Mouse (Mus musculus) neural tube, embryonic 11.5 days (tissue): Measurements from ENCODE around the gene Spint1. TPM values are rescaled to one million over a fixed set of nuclear protein-coding genes. Genes with fewer than 3 reads are reported as not detected.

Source experiments
- ATAC-seq: fragments of 200-750 bp; cut with Nextera tagmentation; 2 replicates; pipeline ENCODE4 v1.8.0; 2017; ENCODE audit warnings: moderate number of reproducible peaks, mild to moderate bottlenecking, moderate TSS enrichment, moderate library complexity; ENCODE audit not compliant: insufficient read depth, low FRiP score, low TSS enrichment
- DNase-seq: peaks from one replicate; pipeline ENCODE4 v3.0.0-alpha.2; 2015; ENCODE audit warnings: low spot score
- H3K27ac ChIP-seq: fragments of 300-500 bp; sonication (generic); 2 replicates; pipeline ENCODE4 v1.5.1; 2014; ENCODE audit warnings: low read depth, mild to moderate bottlenecking, low read length
- H3K27me3 ChIP-seq: fragments of 300-500 bp; sonication (generic); 2 replicates; pipeline ENCODE4 v1.6.1; 2014; ENCODE audit warnings: mild to moderate bottlenecking, low read length, mixed read lengths; ENCODE audit not compliant: control insufficient read depth, insufficient read depth
- H3K36me3 ChIP-seq: fragments of 300-500 bp; sonication (generic); 2 replicates; pipeline ENCODE4 v1.6.1; 2014; ENCODE audit warnings: mild to moderate bottlenecking, low read length, moderate library complexity, mixed read lengths; ENCODE audit not compliant: control insufficient read depth, insufficient read depth
- H3K4me1 ChIP-seq: fragments of 300-500 bp; sonication (generic); 2 replicates; pipeline ENCODE4 v1.6.1; 2014; ENCODE audit warnings: low read length, mixed read lengths; ENCODE audit not compliant: control insufficient read depth, insufficient read depth
- H3K4me2 ChIP-seq: fragments of 300-500 bp; sonication (generic); 2 replicates; pipeline ENCODE4 v1.6.1; 2014; ENCODE audit warnings: low read depth, mild to moderate bottlenecking, moderate library complexity
- H3K4me3 ChIP-seq: fragments of 300-500 bp; sonication (generic); 2 replicates; pipeline ENCODE4 v1.5.1; 2014; ENCODE audit warnings: low read depth, low read length
- H3K9ac ChIP-seq: fragments of 300-500 bp; sonication (generic); 2 replicates; pipeline ENCODE4 v1.6.1; 2014; ENCODE audit warnings: mild to moderate bottlenecking, low read length
- H3K9me3 ChIP-seq: fragments of 300-500 bp; sonication (generic); 2 replicates; pipeline ENCODE4 v1.6.1; 2016; ENCODE audit warnings: low read length; ENCODE audit not compliant: control insufficient read depth
- WGBS: fragments of 180-500 bp; shearing (Covaris S2); extraction: QIAGEN DNeasy Blood & Tissue Kit; methylation state at CpG from one replicate; pipeline ENCODE4 v1.1.7; 2014; 5-methylcytosine and 5-hydroxymethylcytosine counted together
- polyA plus RNA-seq: library from polyadenylated mRNA; unstranded; fragments of >200 nt; fragmentation: Nextera tagmentation; extraction: Ambion mirVana; gene quantifications from 2 replicates; pipeline ENCODE4 v1.2.1, GENCODE M21; 2014

Spint1 gene
- polyA plus RNA-seq, 1 experiment from 2014 or later: 2.7 TPM

DNA sequence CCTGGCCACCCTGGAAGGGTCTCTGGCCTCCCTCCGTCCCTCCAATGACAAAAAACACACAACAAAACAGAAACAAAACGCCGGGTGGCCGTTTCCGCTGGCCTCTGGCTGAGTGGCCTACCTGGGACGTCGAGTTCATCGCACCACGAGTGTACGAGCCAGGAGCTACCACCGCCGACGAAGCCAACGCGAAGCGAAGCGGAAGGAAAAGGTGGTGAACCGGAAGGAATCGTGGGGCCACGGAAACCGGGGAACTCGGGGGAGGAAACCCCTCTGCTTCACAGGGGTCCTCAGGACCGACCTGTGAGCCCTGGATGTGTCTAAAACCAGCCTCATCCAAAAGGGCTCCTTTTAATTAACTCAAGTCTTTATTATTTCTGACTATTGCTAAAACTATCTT, 40.6 kb downstream of the Spint1 start:
- H3K4me2 ChIP-seq: no peak overlapping the region
- DNase-seq: no peak
- 90% methylated on average over 23 of the region's 23 CpGs for WGBS
- no peak overlapping the region for H3K27ac ChIP-seq
- no peak overlapping the region for H3K4me3 ChIP-seq
- H3K9ac ChIP-seq: no peak overlapping the region
- no peaks in the 10 kb centered on the region for H3K9me3 ChIP-seq
- H3K4me1 ChIP-seq: no peaks in the 10 kb centered on the region
- H3K27me3 ChIP-seq: no peaks in the 10 kb centered on the region
- no peak for ATAC-seq
- no peaks in the 10 kb centered on the region for H3K36me3 ChIP-seq

DNA sequence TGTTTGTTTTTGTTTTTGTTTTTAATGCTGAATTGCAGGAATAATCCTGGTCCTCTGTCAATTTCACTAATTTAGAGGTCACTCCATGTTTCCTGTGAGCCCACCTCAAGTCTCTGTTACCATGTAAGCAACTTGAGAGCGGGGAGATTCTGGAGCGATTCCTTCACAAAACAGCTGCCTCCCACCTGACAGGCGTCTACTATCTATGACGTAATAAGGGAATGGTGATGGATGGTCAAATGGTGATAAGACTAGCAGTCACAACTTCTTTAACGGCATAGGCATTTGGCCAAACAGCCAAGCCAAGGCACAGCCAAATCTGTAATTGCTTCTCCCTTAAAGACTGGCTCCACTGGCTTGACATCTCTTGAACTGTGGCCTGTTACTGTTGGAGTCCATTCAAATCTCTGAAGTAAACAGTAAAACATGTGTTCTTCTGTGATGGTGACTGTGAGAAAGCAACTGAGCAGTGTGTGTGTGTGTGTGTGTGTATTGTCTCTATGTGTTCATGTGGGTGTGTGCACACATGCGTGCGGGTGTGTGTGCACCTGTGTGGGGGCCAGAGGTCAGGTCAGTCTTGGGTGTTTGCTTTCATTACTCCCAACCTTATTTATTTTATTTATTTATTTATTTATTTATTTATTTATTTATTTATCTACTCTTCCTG, 44.9 kb downstream of the Spint1 start:
- H3K4me2 ChIP-seq: no peak overlapping the region
- no peak overlapping the region for H3K4me3 ChIP-seq
- no peaks in the 10 kb centered on the region for H3K9me3 ChIP-seq
- H3K9ac ChIP-seq: no peak overlapping the region
- no peak overlapping the region for H3K27ac ChIP-seq
- ATAC-seq (no peak), DNase-seq (no peak)
- H3K27me3 ChIP-seq: no peaks in the 10 kb centered on the region
- 87% methylated on average over 7 of the region's 7 CpGs for WGBS
- H3K36me3 ChIP-seq: no peaks in the 10 kb centered on the region
- H3K4me1 ChIP-seq: no peaks in the 10 kb centered on the region

DNA sequence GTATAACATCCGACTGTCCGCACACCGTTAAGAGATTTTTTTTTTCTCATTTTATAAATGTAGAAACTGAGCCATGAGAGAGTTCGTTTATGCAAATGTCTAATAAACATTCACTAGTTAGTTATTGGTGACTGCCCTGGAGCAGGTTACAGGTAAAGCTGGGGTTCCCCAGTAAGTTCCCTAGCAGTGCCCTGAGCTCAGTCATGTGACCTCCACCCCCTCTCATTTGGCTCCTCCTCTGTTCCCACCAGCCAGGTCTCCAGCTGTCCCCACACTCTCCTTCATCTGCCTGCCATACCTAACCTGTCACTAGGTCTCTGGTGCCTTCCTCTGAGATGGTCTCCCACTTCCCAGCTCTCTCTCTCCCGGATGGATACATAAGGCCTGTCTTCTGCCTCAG, 50.2 kb downstream of the Spint1 start:
- DNase-seq (no peak), ATAC-seq (no peak)
- H3K27ac ChIP-seq: no peak overlapping the region
- H3K9ac ChIP-seq: no peak overlapping the region
- H3K36me3 ChIP-seq: peaks cover 2% of the 10 kb centered on the region
- H3K4me2 ChIP-seq: no peak overlapping the region
- H3K4me1 ChIP-seq: peaks cover 7% of the 10 kb centered on the region
- H3K27me3 ChIP-seq: no peaks in the 10 kb centered on the region
- 92% methylated on average over 5 of the region's 5 CpGs for WGBS
- H3K4me3 ChIP-seq: no peak overlapping the region
- H3K9me3 ChIP-seq: no peaks in the 10 kb centered on the region

DNA sequence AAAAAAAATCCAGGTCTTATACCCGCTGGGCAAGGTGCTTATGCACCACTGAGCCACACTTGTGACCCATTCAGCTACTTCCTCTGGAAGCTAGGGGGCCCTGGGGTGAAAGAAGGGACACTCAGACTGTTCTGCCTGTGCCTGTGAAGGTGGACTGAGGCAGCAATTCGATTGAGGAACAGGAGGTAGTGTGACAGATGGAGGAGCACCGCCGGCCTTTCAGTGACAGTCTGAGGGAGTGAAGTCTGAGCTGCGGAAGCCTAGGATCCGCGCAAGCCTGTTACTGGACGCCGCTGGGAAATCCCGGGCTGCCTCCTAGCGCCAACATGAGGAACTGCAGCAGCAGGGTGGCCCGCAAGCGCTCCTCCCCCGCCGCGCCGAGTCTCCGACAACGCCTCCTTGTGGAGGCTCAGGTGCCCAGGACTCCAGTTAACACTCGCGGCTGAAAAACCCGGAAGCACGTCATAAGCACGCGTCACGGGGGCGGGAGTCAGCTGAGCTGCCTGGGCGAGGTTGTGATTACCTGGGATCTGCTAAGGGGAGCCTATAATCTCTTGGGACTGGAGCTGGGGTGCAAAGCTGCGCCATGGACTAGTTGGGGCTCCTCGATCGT, 51.2 kb downstream of the Spint1 start, which contains the start of gene Vps18:
Gene Vps18, plus strand, starts transcription at position 471 of the 613 bp plus-strand sequence.
- peak; percentile 98 for DNase-seq
- Histone ChIP-seq H3K36me3 (peaks cover 6% of the 10 kb centered on the region), H3K4me2 (peak within 1 kb of the TSS; percentile 85), H3K4me3 (peak within 1 kb of the TSS; percentile 60), H3K27ac (no peak within 1 kb of the TSS), H3K27me3 (no peaks in the 10 kb centered on the region), H3K9ac (peak within 1 kb of the TSS; percentile 62), H3K4me1 (peaks cover 7% of the 10 kb centered on the region), H3K9me3 (no peaks in the 10 kb centered on the region)
- WGBS: under 1% methylated on average over 30 of the region's 31 CpGs
- ATAC-seq: peak; percentile 93

DNA sequence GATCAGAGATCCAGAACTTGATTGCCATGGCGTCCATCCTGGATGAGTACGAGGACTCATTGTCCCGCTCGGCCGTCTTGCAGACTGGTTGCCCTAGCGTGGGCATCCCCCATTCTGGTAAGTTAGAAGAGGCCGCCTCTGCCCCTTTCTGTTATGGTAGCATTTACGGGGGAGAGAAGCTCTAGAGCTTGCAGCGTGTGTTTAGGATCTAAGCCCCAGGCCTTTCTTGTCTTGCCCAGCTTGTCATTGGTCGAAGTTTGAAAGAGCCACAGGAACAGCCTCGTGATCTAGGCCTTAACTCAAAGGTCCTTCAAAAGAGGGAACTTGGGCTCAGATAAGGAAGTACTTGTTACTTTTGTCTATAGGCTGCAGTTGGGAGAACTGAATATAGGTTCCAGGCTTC, 51.9 kb downstream of the Spint1 start:
- WGBS: 4% methylated on average over 11 of the region's 11 CpGs
- DNase-seq (no peak), ATAC-seq (no peak)
- Histone ChIP-seq H3K4me2 (peak overlapping the region; percentile 85), H3K9me3 (no peaks in the 10 kb centered on the region), H3K4me3 (peak overlapping the region; percentile 60), H3K9ac (peak overlapping the region; percentile 62), H3K27ac (no peak overlapping the region), H3K27me3 (no peaks in the 10 kb centered on the region), H3K4me1 (peaks cover 7% of the 10 kb centered on the region), H3K36me3 (peaks cover 9% of the 10 kb centered on the region)

DNA sequence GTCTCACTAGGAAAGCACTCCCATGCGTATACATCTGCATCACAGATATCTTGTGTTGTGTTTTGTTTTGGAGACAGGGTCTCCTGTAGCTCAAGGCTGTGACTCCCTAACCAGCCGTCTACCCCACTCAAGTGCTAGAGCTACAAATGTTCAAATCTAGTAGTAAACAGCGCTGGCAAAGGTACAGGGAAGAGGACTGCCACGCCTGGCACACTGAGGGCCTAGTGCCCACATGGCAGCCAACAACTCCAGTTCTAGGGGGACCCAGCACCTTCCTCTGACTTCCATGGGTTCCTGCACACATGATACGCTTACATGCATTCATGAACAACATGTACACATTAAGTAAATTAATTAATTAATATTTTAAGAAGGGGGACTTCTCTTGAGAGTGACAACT, 55.1 kb downstream of the Spint1 start:
- Histone ChIP-seq H3K4me1 (peaks cover 7% of the 10 kb centered on the region), H3K9ac (no peak overlapping the region), H3K27ac (no peak overlapping the region), H3K27me3 (no peaks in the 10 kb centered on the region), H3K4me3 (no peak overlapping the region), H3K9me3 (no peaks in the 10 kb centered on the region), H3K4me2 (no peak overlapping the region), H3K36me3 (peaks cover 12% of the 10 kb centered on the region)
- WGBS: 95% methylated on average over 5 of the region's 5 CpGs
- no peak for DNase-seq
- no peak for ATAC-seq

DNA sequence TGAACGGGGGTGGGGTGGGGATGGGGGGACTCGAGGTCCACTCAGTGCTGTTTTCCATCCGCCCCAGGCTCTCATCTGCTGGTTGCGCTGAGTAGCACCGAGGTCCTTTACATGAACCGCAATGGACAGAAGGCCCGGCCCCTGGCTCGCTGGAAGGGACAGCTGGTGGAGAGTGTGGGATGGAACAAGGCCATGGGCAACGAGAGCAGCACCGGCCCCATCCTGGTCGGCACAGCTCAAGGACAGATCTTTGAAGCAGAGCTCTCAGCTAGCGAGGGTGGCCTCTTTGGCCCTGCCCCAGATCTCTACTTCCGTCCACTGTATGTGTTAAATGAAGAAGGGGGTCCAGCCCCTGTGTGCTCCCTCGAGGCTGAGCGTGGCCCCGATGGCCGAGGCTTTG, 55.7 kb downstream of the Spint1 start:
- ATAC-seq: no peak
- no peak for DNase-seq

DNA sequence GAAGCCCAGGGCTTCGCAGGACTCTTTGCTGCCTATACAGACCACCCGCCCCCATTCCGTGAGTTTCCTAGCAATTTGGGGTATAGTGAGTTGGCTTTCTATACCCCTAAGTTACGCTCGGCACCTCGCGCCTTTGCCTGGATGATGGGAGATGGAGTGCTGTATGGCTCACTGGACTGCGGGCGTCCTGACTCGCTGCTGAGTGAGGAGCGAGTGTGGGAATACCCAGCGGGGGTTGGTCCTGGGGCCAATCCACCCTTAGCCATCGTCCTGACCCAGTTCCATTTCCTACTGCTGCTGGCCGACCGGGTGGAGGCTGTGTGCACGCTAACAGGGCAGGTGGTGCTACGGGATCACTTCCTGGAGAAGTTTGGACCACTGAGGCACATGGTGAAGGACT, 56.1 kb downstream of the Spint1 start:
- no peak overlapping the region for H3K9ac ChIP-seq
- no peak overlapping the region for H3K27ac ChIP-seq
- H3K9me3 ChIP-seq: no peaks in the 10 kb centered on the region
- no peaks in the 10 kb centered on the region for H3K27me3 ChIP-seq
- peaks cover 7% of the 10 kb centered on the region for H3K4me1 ChIP-seq
- 94% methylated on average over 17 of the region's 17 CpGs for WGBS
- H3K4me3 ChIP-seq: no peak overlapping the region
- ATAC-seq (no peak), DNase-seq (no peak)
- H3K36me3 ChIP-seq: peaks cover 14% of the 10 kb centered on the region
- H3K4me2 ChIP-seq: no peak overlapping the region

More for the DNA sequence above, 55.7 kb downstream of the Spint1 start:
- 93% methylated on average over 17 of the region's 17 CpGs for WGBS
- H3K9ac ChIP-seq: no peak overlapping the region
- H3K9me3 ChIP-seq: no peaks in the 10 kb centered on the region
- H3K4me1 ChIP-seq: peaks cover 7% of the 10 kb centered on the region
- no peak overlapping the region for H3K27ac ChIP-seq
- peaks cover 14% of the 10 kb centered on the region for H3K36me3 ChIP-seq
- H3K4me2 ChIP-seq: no peak overlapping the region
- no peaks in the 10 kb centered on the region for H3K27me3 ChIP-seq
- H3K4me3 ChIP-seq: no peak overlapping the region

DNA sequence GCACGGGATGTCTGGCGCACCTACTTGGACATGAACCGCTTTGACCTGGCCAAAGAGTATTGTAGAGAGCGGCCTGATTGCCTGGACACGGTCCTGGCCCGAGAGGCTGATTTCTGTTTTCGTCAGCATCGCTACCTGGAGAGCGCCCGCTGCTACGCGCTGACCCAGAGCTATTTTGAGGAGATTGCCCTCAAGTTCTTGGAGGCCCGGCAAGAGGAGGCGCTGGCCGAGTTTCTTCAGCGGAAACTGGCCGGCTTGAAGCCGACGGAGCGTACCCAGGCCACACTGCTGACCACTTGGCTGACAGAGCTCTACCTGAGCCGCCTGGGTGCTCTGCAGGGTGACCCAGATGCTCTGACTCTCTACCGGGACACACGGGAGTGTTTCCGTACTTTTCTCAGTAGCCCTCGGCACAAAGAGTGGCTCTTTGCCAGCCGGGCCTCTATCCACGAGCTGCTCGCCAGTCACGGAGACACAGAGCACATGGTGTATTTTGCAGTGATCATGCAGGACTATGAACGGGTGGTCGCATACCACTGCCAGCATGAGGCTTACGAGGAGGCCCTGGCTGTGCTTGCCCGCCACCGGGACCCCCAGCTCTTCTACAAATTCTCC, 56.7 kb downstream of the Spint1 start:
- H3K4me3 ChIP-seq: no peak overlapping the region
- DNase-seq: no peak
- no peaks in the 10 kb centered on the region for H3K9me3 ChIP-seq
- H3K4me1 ChIP-seq: peaks cover 7% of the 10 kb centered on the region
- no peak for ATAC-seq
- 95% methylated on average over 34 of the region's 34 CpGs for WGBS
- no peak overlapping the region for H3K4me2 ChIP-seq
- peaks cover 14% of the 10 kb centered on the region for H3K36me3 ChIP-seq
- no peak overlapping the region for H3K9ac ChIP-seq
- no peak overlapping the region for H3K27ac ChIP-seq
- no peaks in the 10 kb centered on the region for H3K27me3 ChIP-seq
